Mouse (Mus musculus) subcutaneous adipose tissue, adult 2 months (tissue): Measurements from ENCODE around the gene Btbd35f26. TPM values are rescaled to one million over a fixed set of nuclear protein-coding genes. Genes with fewer than 3 reads are reported as not detected.

Experiments used
- polyA plus RNA-seq: library from polyadenylated mRNA; depleted of rRNA; stranded (reverse); fragments of >200 nt; gene quantifications from 2 replicates; pipeline ENCODE4 v1.2.3, GENCODE M21; 2012; ENCODE audit warnings: low replicate concordance; rRNA removed

The Btbd35f26 gene
- polyA plus RNA-seq: not detected in 2 replicates

GRCm38 (mm10) chrX:31336154-31336553 is at the start of gene Btbd35f26:
TSS of gene Btbd35f26 (plus strand) at chrX:31336454.

GRCm38 (mm10) chrX:31383818-31384217 is 47.6 kb downstream of the Btbd35f26 start, which contains the start of gene Btbd35f19:
TSS of gene Btbd35f19 (minus strand) at chrX:31383918.

Other genes with a start within 250 kb of the Btbd35f26 start
- not detected in 2 replicates for gene Btbd35f29, start 218.8 kb upstream of the Btbd35f26 start, polyA plus RNA-seq
- not detected in 2 replicates for gene Spin2f, start 82.6 kb upstream of the Btbd35f26 start, polyA plus RNA-seq
- not detected in 2 replicates for gene Btbd35f19, start 47.5 kb downstream of the Btbd35f26 start, polyA plus RNA-seq
- gene Gm21883, start 237.8 kb downstream of the Btbd35f26 start, polyA plus RNA-seq: not detected in 2 replicates